Mouse (Mus musculus) limb, embryonic 15.5 days (tissue): ENCODE measurements around the gene Prss53. TPM values are rescaled to one million over a fixed set of nuclear protein-coding genes. Genes with fewer than 3 reads are reported as not detected.
"Not testable (repeated sequence)": the region's sequence is repeated elsewhere in the genome, so short reads cannot be mapped to it uniquely, and the experiment has no call there.

Experiments used
- ATAC-seq: fragments of 200-750 bp; cut with Nextera tagmentation; 2 replicates; pipeline ENCODE4 v1.8.0; 2017; ENCODE audit warnings: low read depth, moderate TSS enrichment; ENCODE audit not compliant: insufficient number of reproducible peaks, low FRiP score, low TSS enrichment
- H3K27ac ChIP-seq: fragments of 300-500 bp; sonication (generic); 2 replicates; pipeline ENCODE4 v1.5.1; 2015; ENCODE audit warnings: moderate library complexity, mild to moderate bottlenecking, inconsistent platforms
- H3K27me3 ChIP-seq: fragments of 300-500 bp; sonication (generic); 2 replicates; pipeline ENCODE4 v1.6.1; 2015; ENCODE audit warnings: inconsistent platforms
- H3K36me3 ChIP-seq: fragments of 300-500 bp; sonication (generic); 2 replicates; pipeline ENCODE4 v1.6.1; 2015; ENCODE audit warnings: inconsistent platforms
- H3K4me1 ChIP-seq: fragments of 300-500 bp; sonication (generic); 2 replicates; pipeline ENCODE4 v1.6.1; 2015; ENCODE audit warnings: inconsistent platforms
- H3K4me2 ChIP-seq: fragments of 300-500 bp; sonication (generic); 2 replicates; pipeline ENCODE4 v1.6.1; 2015; ENCODE audit warnings: mild to moderate bottlenecking, inconsistent platforms
- H3K4me3 ChIP-seq: fragments of 300-500 bp; sonication (generic); 2 replicates; pipeline ENCODE4 v1.5.1; 2015; ENCODE audit warnings: mild to moderate bottlenecking, inconsistent platforms
- H3K9ac ChIP-seq: fragments of 300-500 bp; sonication (generic); 2 replicates; pipeline ENCODE4 v1.6.1; 2015; ENCODE audit warnings: inconsistent platforms
- H3K9me3 ChIP-seq: fragments of 300-500 bp; sonication (generic); 2 replicates; pipeline ENCODE4 v1.6.1; 2016; ENCODE audit warnings: inconsistent platforms
- WGBS: fragments of 180-500 bp; shearing (Covaris S2); methylation state at CpG from one replicate; pipeline ENCODE4 v1.1.7; 2015; 5-methylcytosine and 5-hydroxymethylcytosine counted together
- polyA plus RNA-seq: library from polyadenylated mRNA; unstranded; fragments of >200 nt; fragmentation: Nextera tagmentation; extraction: Ambion mirVana; gene quantifications from 2 replicates; pipeline ENCODE4 v1.2.1, GENCODE M21; 2015

Prss53 gene
- polyA plus RNA-seq, 1 experiment from 2014 or later, result 2.4 TPM

GRCm38 (mm10) chr7:127867641-127868040 lies 23.1 kb downstream of the Prss53 start:
- WGBS, result 97% methylated on average over 18 of the region's 18 CpGs
- H3K4me3 ChIP-seq, result no peak overlapping the region
- peaks cover 49% of the 10 kb centered on the region for H3K36me3 ChIP-seq
- no peak overlapping the region for H3K4me2 ChIP-seq
- no peak overlapping the region for H3K9ac ChIP-seq
- ATAC-seq, result no peak
- peaks cover 6% of the 10 kb centered on the region; the same call in 1 of the 2 replicates for H3K4me1 ChIP-seq
- H3K9me3 ChIP-seq, result no peaks in the 10 kb centered on the region
- no peaks in the 10 kb centered on the region for H3K27me3 ChIP-seq
- no peak overlapping the region for H3K27ac ChIP-seq

- Histone ChIP-seq H3K27me3 (no peaks in the 10 kb centered on the region), H3K36me3 (peaks cover 51% of the 10 kb centered on the region), H3K9me3 (no peaks in the 10 kb centered on the region), H3K4me3 (no peak overlapping the region), H3K4me1 (peaks cover 6% of the 10 kb centered on the region; the same call in 1 of the 2 replicates), H3K27ac (no peak overlapping the region), H3K4me2 (no peak overlapping the region), H3K9ac (no peak overlapping the region)
- 92% methylated on average over 12 of the region's 12 CpGs for WGBS
- ATAC-seq, result no peak
Observed at GRCm38 (mm10) chr7:127866434-127866833, 24.3 kb downstream of the Prss53 start.

- WGBS, result 93% methylated on average over 6 of the region's 6 CpGs
- 0 out of 2 replicates have a peak, but pooled peaks cover 4% of the 10 kb centered on the region for H3K36me3 ChIP-seq
Observed at GRCm38 (mm10) chr7:127858258-127858657, 32.5 kb downstream of the Prss53 start.

GRCm38 (mm10) chr7:127850906-127851305 lies 39.9 kb downstream of the Prss53 start:
- Histone ChIP-seq H3K9ac (no peak overlapping the region), H3K4me1 (no peaks in the 10 kb centered on the region), H3K36me3 (peaks cover 26% of the 10 kb centered on the region), H3K4me2 (no peak overlapping the region), H3K27me3 (no peaks in the 10 kb centered on the region), H3K4me3 (no peak overlapping the region), H3K9me3 (no peaks in the 10 kb centered on the region), H3K27ac (no peak overlapping the region)
- ATAC-seq, result no peak
- WGBS, result 55% methylated on average over 5 of the region's 5 CpGs

More at GRCm38 (mm10) chr7:127858258-127858657, 32.5 kb downstream of the Prss53 start:
- Histone ChIP-seq H3K4me1 (no peaks in the 10 kb centered on the region), H3K4me2 (no peak overlapping the region), H3K9ac (no peak overlapping the region), H3K27me3 (no peaks in the 10 kb centered on the region), H3K9me3 (no peaks in the 10 kb centered on the region), H3K4me3 (no peak overlapping the region), H3K27ac (no peak overlapping the region)
- ATAC-seq, result no peak

- no peaks in the 10 kb centered on the region for H3K9me3 ChIP-seq
- H3K27me3 ChIP-seq, result no peaks in the 10 kb centered on the region
- no peak overlapping the region for H3K9ac ChIP-seq
- 73% methylated on average over 6 of the region's 6 CpGs for WGBS
- no peak for ATAC-seq
- no peaks in the 10 kb centered on the region for H3K4me1 ChIP-seq
- no peak overlapping the region for H3K4me3 ChIP-seq
- peak overlapping the region; percentile 17; the same call in 1 of the 2 replicates for H3K27ac ChIP-seq
- peaks cover 32% of the 10 kb centered on the region for H3K36me3 ChIP-seq
- H3K4me2 ChIP-seq, result no peak overlapping the region
Observed at GRCm38 (mm10) chr7:127849973-127850875, 40.5 kb downstream of the Prss53 start.

- H3K4me1 ChIP-seq, result peaks cover 12% of the 10 kb centered on the region
- H3K4me2 ChIP-seq, result peak overlapping the region; percentile 90
- H3K9ac ChIP-seq, result peak overlapping the region; percentile 68
- peak overlapping the region; percentile 82 for H3K4me3 ChIP-seq
- peaks cover 34% of the 10 kb centered on the region for H3K36me3 ChIP-seq
- under 1% methylated on average over 40 of the region's 40 CpGs for WGBS
- no peaks in the 10 kb centered on the region for H3K27me3 ChIP-seq
- H3K27ac ChIP-seq, result peak overlapping the region; percentile 95
- H3K9me3 ChIP-seq, result no peaks in the 10 kb centered on the region
- 0 out of 2 replicates have a peak, but pooled peaks have one; percentile 25 for ATAC-seq
Observed at GRCm38 (mm10) chr7:127842001-127842718, 48.6 kb downstream of the Prss53 start.

- WGBS, result under 1% methylated on average over 40 of the region's 46 CpGs
- Histone ChIP-seq H3K4me2 (peak overlapping the region; percentile 90), H3K27me3 (no peaks in the 10 kb centered on the region), H3K36me3 (peaks cover 27% of the 10 kb centered on the region), H3K4me1 (peaks cover 12% of the 10 kb centered on the region), H3K4me3 (peak overlapping the region; percentile 82), H3K9ac (peak overlapping the region; percentile 68), H3K27ac (peak overlapping the region; percentile 95), H3K9me3 (no peaks in the 10 kb centered on the region)
- peak; percentile 94 for ATAC-seq
Observed at GRCm38 (mm10) chr7:127841340-127842000, 49.3 kb downstream of the Prss53 start.

GRCm38 (mm10) chr7:127840886-127841285 lies 49.9 kb downstream of the Prss53 start:
- peaks cover 12% of the 10 kb centered on the region for H3K4me1 ChIP-seq
- peak overlapping the region; percentile 90 for H3K4me2 ChIP-seq
- under 1% methylated on average over 15 of the region's 15 CpGs for WGBS
- ATAC-seq, result no peak; the same call in 1 of the 2 replicates
- H3K36me3 ChIP-seq, result peaks cover 21% of the 10 kb centered on the region
- peak overlapping the region; percentile 68 for H3K9ac ChIP-seq
- peak overlapping the region; percentile 82 for H3K4me3 ChIP-seq
- no peaks in the 10 kb centered on the region for H3K9me3 ChIP-seq
- H3K27ac ChIP-seq, result peak overlapping the region; percentile 95
- no peaks in the 10 kb centered on the region for H3K27me3 ChIP-seq

GRCm38 (mm10) chr7:127840031-127840430 lies 50.7 kb downstream of the Prss53 start:
- H3K9ac ChIP-seq, ATAC-seq, H3K27ac ChIP-seq, H3K4me3 ChIP-seq, H3K9me3 ChIP-seq, H3K27me3 ChIP-seq: not testable (repeated sequence)
- Histone ChIP-seq H3K4me1 (peaks cover 12% of the 10 kb centered on the region), H3K4me2 (0 out of 2 replicates have a peak overlapping the region, but pooled peaks have one; percentile 90), H3K36me3 (peaks cover 16% of the 10 kb centered on the region)
- 88% methylated on average over 2 of the region's 2 CpGs for WGBS

- H3K9me3 ChIP-seq, ATAC-seq, H3K4me2 ChIP-seq, H3K4me1 ChIP-seq, H3K27ac ChIP-seq, H3K9ac ChIP-seq, H3K4me3 ChIP-seq, H3K27me3 ChIP-seq, H3K36me3 ChIP-seq: not testable (repeated sequence)
- 78% methylated on average over 4 of the region's 4 CpGs for WGBS
Observed at GRCm38 (mm10) chr7:127837878-127838277, 52.9 kb downstream of the Prss53 start.

- Histone ChIP-seq H3K27ac (no peak overlapping the region), H3K36me3 (no peaks in the 10 kb centered on the region), H3K4me3 (no peak overlapping the region), H3K9ac (no peak overlapping the region), H3K9me3 (no peaks in the 10 kb centered on the region), H3K4me1 (peaks cover 6% of the 10 kb centered on the region), H3K4me2 (no peak overlapping the region), H3K27me3 (no peaks in the 10 kb centered on the region)
- no peak for ATAC-seq
- WGBS, result 91% methylated on average over 5 of the region's 5 CpGs
Observed at GRCm38 (mm10) chr7:127837473-127837872, 53.3 kb downstream of the Prss53 start.
